Mouse (Mus musculus): Measurements from ENCODE around the gene Gucy2c.

DNA sequence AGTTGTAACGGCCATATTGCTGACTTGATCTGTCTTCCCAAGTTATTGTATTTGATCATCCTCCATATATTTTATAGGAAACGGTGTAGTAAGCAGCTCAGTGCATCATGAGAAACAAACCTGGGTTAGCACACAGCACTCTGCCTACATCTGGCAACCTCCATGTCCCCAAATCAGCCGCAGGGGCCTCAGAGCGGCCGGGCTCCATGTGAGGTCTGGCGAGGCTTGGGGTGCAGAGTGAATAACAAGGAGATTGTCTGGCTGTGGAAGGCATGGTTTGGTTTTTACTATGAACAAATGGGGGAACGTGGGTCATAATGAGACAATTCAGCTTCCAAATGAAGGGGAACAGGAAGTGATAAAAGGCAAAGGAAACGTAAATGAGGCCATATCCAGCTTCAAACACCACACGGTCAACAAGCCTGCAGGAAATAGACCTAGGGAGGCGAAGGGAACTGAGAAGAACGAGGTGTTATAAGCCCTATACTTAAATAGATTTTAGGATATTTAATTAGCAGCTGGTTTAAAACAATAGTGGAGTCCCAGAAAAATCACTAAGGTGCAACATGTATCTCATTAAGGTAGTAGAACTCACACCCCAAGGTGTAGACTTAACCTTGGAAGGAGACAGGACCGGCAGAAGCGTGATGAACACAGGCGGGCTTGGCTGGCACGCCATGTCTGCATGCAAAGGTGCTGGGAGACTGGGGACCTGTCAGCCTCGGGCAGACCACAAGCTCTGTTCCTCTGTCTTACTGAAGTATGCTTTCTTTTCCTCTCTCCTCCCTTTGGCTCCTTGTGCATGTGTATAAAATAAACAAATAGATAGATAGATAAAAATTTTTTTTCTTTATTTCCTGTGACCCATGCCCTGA, 11.6 kb upstream of the Gucy2c start:
- TF ChIP-seq CTCF (IDR thresholded peaks at IDR 0.05; ENCODE audit: control insufficient read depth, insufficient read depth, low read length) (no peak), POLR2A (IDR thresholded peaks at IDR 0.05; ENCODE audit: borderline replicate concordance, control insufficient read depth, low read depth, low read length) (no peak)
